Mouse (Mus musculus) lung, postnatal 0 days (tissue): ENCODE results near the gene Tfpt. TPM values are rescaled to one million over a fixed set of nuclear protein-coding genes. Genes with fewer than 3 reads are reported as not detected.

ENCODE experiments used
- ATAC-seq: fragments of 200-750 bp; cut with Nextera tagmentation; 2 replicates; pipeline ENCODE4 v1.8.0; 2017; ENCODE audit warnings: moderate library complexity
- DNase-seq: peaks from one replicate; pipeline ENCODE4 v3.0.0-alpha.2; 2016; ENCODE audit warnings: low spot score
- H3K27ac ChIP-seq: fragments of 300-500 bp; sonication (generic); 2 replicates; pipeline ENCODE4 v1.5.1; 2014; ENCODE audit warnings: antibody characterized with exemption, mild to moderate bottlenecking, low read length, mixed read lengths
- H3K27me3 ChIP-seq: fragments of 300-500 bp; sonication (generic); replicated peaks from 2 replicates; pipeline ENCODE4 v1.6.1; 2014; ENCODE audit warnings: low read length, mixed read lengths; ENCODE audit not compliant: insufficient read depth
- H3K36me3 ChIP-seq: fragments of 300-500 bp; sonication (generic); 2 replicates; pipeline ENCODE4 v1.6.1; 2014; ENCODE audit warnings: low read length, mixed read lengths; ENCODE audit not compliant: insufficient read depth
- H3K4me1 ChIP-seq: fragments of 300-500 bp; sonication (generic); 2 replicates; pipeline ENCODE4 v1.6.1; 2014; ENCODE audit warnings: antibody characterized with exemption, low read depth, low read length, mixed read lengths; ENCODE audit not compliant: insufficient read depth
- H3K4me2 ChIP-seq: fragments of 300-500 bp; sonication (generic); replicated peaks from 2 replicates; pipeline ENCODE4 v1.6.1; 2014; ENCODE audit warnings: low read depth, mild to moderate bottlenecking, low read length, moderate library complexity, mixed read lengths
- H3K4me3 ChIP-seq: fragments of 300-500 bp; sonication (generic); 2 replicates; pipeline ENCODE4 v1.5.1; 2014; ENCODE audit warnings: low read depth, low read length
- H3K9ac ChIP-seq: fragments of 300-500 bp; sonication (generic); replicated peaks from 2 replicates; pipeline ENCODE4 v1.6.1; 2014; ENCODE audit warnings: low read depth, mild to moderate bottlenecking
- H3K9me3 ChIP-seq: fragments of 300-500 bp; sonication (generic); 2 replicates; pipeline ENCODE4 v1.6.1; 2016; ENCODE audit warnings: low read length, mixed read lengths
- CTCF ChIP-seq: IDR thresholded peaks from 2 replicates; pipeline ENCODE4 v1.5.1; 2016; ENCODE audit warnings: antibody characterized with exemption, mild to moderate bottlenecking
- EP300 ChIP-seq: IDR thresholded peaks from 2 replicates; pipeline ENCODE4 v1.6.1; 2016; ENCODE audit warnings: antibody characterized with exemption, mild to moderate bottlenecking, control low read depth
- WGBS: fragments of 180-500 bp; shearing (Covaris S2); extraction: QIAGEN DNeasy Blood & Tissue Kit; methylation state at CpG from one replicate; pipeline ENCODE4 v1.1.7; 2014; 5-methylcytosine and 5-hydroxymethylcytosine counted together
- polyA plus RNA-seq: library from polyadenylated mRNA; unstranded; fragments of >200 nt; fragmentation: Nextera tagmentation; extraction: Ambion mirVana; gene quantifications from 2 replicates; pipeline ENCODE4 v1.2.1, GENCODE M21; 2015

Tfpt gene
- polyA plus RNA-seq, 1 experiment from 2014 or later, result 16.3 TPM

- Histone ChIP-seq H3K9me3 (no peaks in the 10 kb centered on the region), H3K4me2 (peak overlapping the region; percentile 93), H3K27me3 (no peaks in the 10 kb centered on the region), H3K4me3 (peak overlapping the region; percentile 98), H3K4me1 (peaks cover 14% of the 10 kb centered on the region), H3K36me3 (peaks cover 5% of the 10 kb centered on the region; the same call in 1 of the 2 replicates), H3K9ac (peak overlapping the region; percentile 99), H3K27ac (peak overlapping the region; percentile 99; the same call in 1 of the 2 replicates)
- DNase-seq, result no peak
- 7% methylated on average over 9 of the region's 9 CpGs for WGBS
- no peak for TF ChIP-seq CTCF
- no peak for TF ChIP-seq EP300
- ATAC-seq, result no peak
These were observed 16.5 kb upstream of the Tfpt start for GRCm38 (mm10) chr7:3646188-3646587.

- peaks cover 14% of the 10 kb centered on the region for H3K4me1 ChIP-seq
- ATAC-seq (peak; percentile 16), DNase-seq (no peak)
- H3K4me2 ChIP-seq, result peak overlapping the region; percentile 93
- H3K36me3 ChIP-seq, result peaks cover 1% of the 10 kb centered on the region; the same call in 1 of the 2 replicates
- H3K27me3 ChIP-seq, result no peaks in the 10 kb centered on the region
- H3K4me3 ChIP-seq, result peak overlapping the region; percentile 98
- no peak for TF ChIP-seq CTCF
- H3K27ac ChIP-seq, result peak overlapping the region; percentile 99
- no peaks in the 10 kb centered on the region for H3K9me3 ChIP-seq
- peak overlapping the region; percentile 99 for H3K9ac ChIP-seq
- WGBS, result under 1% methylated on average over 28 of the region's 58 CpGs
These were observed 15.8 kb upstream of the Tfpt start for GRCm38 (mm10) chr7:3645488-3646025.

- Histone ChIP-seq H3K9me3 (no peaks in the 10 kb centered on the region), H3K4me2 (peak within 1 kb of the TSS; percentile 93), H3K9ac (peak within 1 kb of the TSS; percentile 99), H3K27ac (peak within 1 kb of the TSS; percentile 99), H3K4me3 (peak within 1 kb of the TSS; percentile 98), H3K4me1 (peaks cover 14% of the 10 kb centered on the region), H3K36me3 (no peaks in the 10 kb centered on the region; the same call in 1 of the 2 replicates), H3K27me3 (no peaks in the 10 kb centered on the region)
- peak; percentile 97 for ATAC-seq
- DNase-seq, result peak; percentile 100
- under 1% methylated on average over 46 of the region's 58 CpGs for WGBS
- TF ChIP-seq EP300 (peak; percentile 83), CTCF (no peak)
These were observed 15.2 kb upstream of the Tfpt start, which contains the start of gene Cnot3 for GRCm38 (mm10) chr7:3644672-3645487. Gene Cnot3 (plus strand): TSS chr7:3645268.

GRCm38 (mm10) chr7:3644348-3644671 is 14.6 kb upstream of the Tfpt start:
- Histone ChIP-seq H3K4me2 (peak overlapping the region; percentile 49), H3K4me1 (peaks cover 14% of the 10 kb centered on the region), H3K9ac (no peak overlapping the region), H3K27me3 (no peaks in the 10 kb centered on the region), H3K36me3 (no peaks in the 10 kb centered on the region; the same call in 1 of the 2 replicates), H3K27ac (peak overlapping the region; percentile 33; the same call in 1 of the 2 replicates), H3K4me3 (peak overlapping the region; percentile 33), H3K9me3 (no peaks in the 10 kb centered on the region)
- under 1% methylated on average over 11 of the region's 11 CpGs for WGBS
- DNase-seq, result no peak
- ATAC-seq, result no peak
- TF ChIP-seq EP300 (no peak), CTCF (no peak)

GRCm38 (mm10) chr7:3643843-3644242 is 14.1 kb upstream of the Tfpt start:
- H3K9ac ChIP-seq, result no peak overlapping the region
- H3K4me3 ChIP-seq, result no peak overlapping the region
- H3K9me3 ChIP-seq, result no peaks in the 10 kb centered on the region
- H3K4me2 ChIP-seq, result peak overlapping the region; percentile 49
- DNase-seq, result no peak
- no peak for TF ChIP-seq EP300
- no peak for TF ChIP-seq CTCF
- H3K4me1 ChIP-seq, result peaks cover 14% of the 10 kb centered on the region
- 16% methylated on average over 9 of the region's 9 CpGs for WGBS
- no peaks in the 10 kb centered on the region for H3K27me3 ChIP-seq
- peaks cover 2% of the 10 kb centered on the region; the same call in 1 of the 2 replicates for H3K36me3 ChIP-seq
- ATAC-seq, result no peak
- 0 out of 2 replicates have a peak overlapping the region, but pooled peaks have one; percentile 33 for H3K27ac ChIP-seq

- peaks cover 6% of the 10 kb centered on the region; the same call in 1 of the 2 replicates for H3K36me3 ChIP-seq
- H3K4me1 ChIP-seq, result peaks cover 14% of the 10 kb centered on the region
- ATAC-seq, result no peak
- no peaks in the 10 kb centered on the region for H3K27me3 ChIP-seq
- no peaks in the 10 kb centered on the region for H3K9me3 ChIP-seq
- WGBS, result 65% methylated on average over 5 of the region's 5 CpGs
- no peak overlapping the region for H3K27ac ChIP-seq
- no peak for DNase-seq
- no peak overlapping the region for H3K9ac ChIP-seq
- TF ChIP-seq EP300 (no peak), CTCF (no peak)
- no peak overlapping the region for H3K4me3 ChIP-seq
- no peak overlapping the region for H3K4me2 ChIP-seq
These were observed 13.7 kb upstream of the Tfpt start for GRCm38 (mm10) chr7:3643412-3643811.
